Mouse (Mus musculus) MEL (cell line): ENCODE data around the gene Traf2. TPM values are rescaled to one million over a fixed set of nuclear protein-coding genes. Genes with fewer than 3 reads are reported as not detected.

Experiments used
- DNase-seq: peaks from one replicate; pipeline ENCODE4 v3.0.0; 2011; ENCODE audit warnings: low read depth, low spot score
- H3K27ac ChIP-seq: 2 replicates; pipeline ENCODE4 v1.5.1; 2012; ENCODE audit warnings: low read depth, mild to moderate bottlenecking, control low read depth, low read length, moderate library complexity; ENCODE audit not compliant: control insufficient read depth
- H3K27me3 ChIP-seq, 2 experiments: fragments of 150-350 bp in 1 of 2; sonication (generic) in 1 of 2; 2 replicates each; pipeline ENCODE4 v1.6.1; 2012; ENCODE audit warnings: low read length in 2 of 2, mild to moderate bottlenecking in 2 of 2, improper control_type of control experiment in 1 of 2, moderate library complexity in 1 of 2; ENCODE audit not compliant: insufficient read depth in 2 of 2, control insufficient read depth in 1 of 2
- H3K36me3 ChIP-seq, 2 experiments: 2 replicates each; pipeline ENCODE4 v1.6.1; 2012 to 2014; ENCODE audit warnings: low read length in 2 of 2, improper control_type of control experiment in 1 of 2, inconsistent platforms in 1 of 2, mild to moderate bottlenecking in 1 of 2; ENCODE audit not compliant: insufficient read depth in 2 of 2, control insufficient read depth in 1 of 2
- H3K4me1 ChIP-seq, 2 experiments: fragments of 150-350 bp in 1 of 2; sonication (generic) in 1 of 2; 2 replicates each; pipeline ENCODE4 v1.6.1; 2012; ENCODE audit warnings: low read length in 2 of 2, improper control_type of control experiment in 1 of 2, mild to moderate bottlenecking in 1 of 2; ENCODE audit not compliant: insufficient read depth in 2 of 2, control insufficient read depth in 1 of 2
- H3K4me3 ChIP-seq, 2 experiments: fragments of 150-350 bp in 1 of 2; sonication (generic) in 1 of 2; 2 replicates each; pipeline ENCODE4 v1.5.1; 2012; ENCODE audit warnings: low read depth in 2 of 2, low read length in 2 of 2, mild to moderate bottlenecking in 2 of 2, moderate library complexity in 2 of 2, control low read depth in 1 of 2, improper control_type of control experiment in 1 of 2; ENCODE audit not compliant: control insufficient read depth in 1 of 2, insufficient read depth in 1 of 2
- H3K79me2 ChIP-seq: 2 replicates; pipeline ENCODE4 v1.6.1; 2012; ENCODE audit warnings: mild to moderate bottlenecking, low read length, moderate library complexity; ENCODE audit not compliant: control insufficient read depth, poor library complexity, insufficient read depth
- H3K9ac ChIP-seq: 2 replicates; pipeline ENCODE4 v1.6.1; 2012; ENCODE audit warnings: low read depth, mild to moderate bottlenecking, control low read depth, low read length, moderate library complexity; ENCODE audit not compliant: control insufficient read depth, poor library complexity, severe bottlenecking
- H3K9me3 ChIP-seq: fragments of 150-350 bp; sonication (generic); replicated peaks from 2 replicates; pipeline ENCODE4 v1.6.1; 2012; ENCODE audit warnings: mild to moderate bottlenecking, low read length, improper control_type of control experiment, moderate library complexity; ENCODE audit not compliant: insufficient read depth
- BHLHE40 ChIP-seq: IDR thresholded peaks from 2 replicates; pipeline ENCODE4 v1.6.1; 2012; ENCODE audit warnings: low read depth, mild to moderate bottlenecking, inconsistent platforms, low read length, improper control_type of control experiment, borderline replicate concordance
- CHD2 ChIP-seq: IDR thresholded peaks from 2 replicates; pipeline ENCODE4 v1.6.1; 2011; ENCODE audit warnings: low read length, improper control_type of control experiment
- CTCF ChIP-seq, 3 experiments: IDR thresholded peaks in 2 of 3; conservative IDR thresholded peaks in 1 of 3; 2 replicates each; pipeline ENCODE4 v1.5.1; 2011 to 2012; ENCODE audit warnings: low read length in 3 of 3, low read depth in 2 of 3, mild to moderate bottlenecking in 2 of 3, improper control_type of control experiment in 1 of 3, inconsistent platforms in 1 of 3, mixed read lengths in 1 of 3, moderate library complexity in 1 of 3; ENCODE audit not compliant: control insufficient read depth in 1 of 3, insufficient read depth in 1 of 3, poor library complexity in 1 of 3, severe bottlenecking in 1 of 3
- ELF1 ChIP-seq: IDR thresholded peaks from 2 replicates; pipeline ENCODE4 v1.6.1; 2014; ENCODE audit warnings: low read depth, mild to moderate bottlenecking, inconsistent platforms, low read length, improper control_type of control experiment, moderate library complexity
- ETS1 ChIP-seq: IDR thresholded peaks from 2 replicates; pipeline ENCODE4 v1.6.1; 2012; ENCODE audit warnings: low read depth, mild to moderate bottlenecking, inconsistent platforms, low read length, improper control_type of control experiment, moderate library complexity
- KAT2A ChIP-seq: conservative IDR thresholded peaks from 2 replicates; pipeline ENCODE4 v1.6.1; 2012; ENCODE audit warnings: low read depth, low read length, improper control_type of control experiment, inconsistent platforms
- MAFK ChIP-seq: IDR thresholded peaks from 2 replicates; pipeline ENCODE4 v1.6.1; 2011; ENCODE audit warnings: low read depth, mild to moderate bottlenecking, low read length, improper control_type of control experiment, borderline replicate concordance
- MAX ChIP-seq: IDR thresholded peaks from 2 replicates; pipeline ENCODE4 v1.6.1; 2011; ENCODE audit warnings: low read length, improper control_type of control experiment
- MYB ChIP-seq: IDR thresholded peaks from 2 replicates; pipeline ENCODE4 v1.6.1; 2011; ENCODE audit warnings: mild to moderate bottlenecking, low read depth, low read length, improper control_type of control experiment
- MYC ChIP-seq: IDR thresholded peaks from 2 replicates; pipeline ENCODE4 v1.6.1; 2011; ENCODE audit warnings: low read depth, mild to moderate bottlenecking, low read length, improper control_type of control experiment, moderate library complexity
- NRF1 ChIP-seq: IDR thresholded peaks from 2 replicates; pipeline ENCODE4 v1.6.1; 2014; ENCODE audit warnings: low read depth, mild to moderate bottlenecking, inconsistent platforms, low read length, improper control_type of control experiment, moderate library complexity; ENCODE audit not compliant: poor library complexity, insufficient read depth, severe bottlenecking
- POLR2AphosphoS2 ChIP-seq: IDR thresholded peaks from 2 replicates; pipeline ENCODE4 v1.6.1; 2011; ENCODE audit warnings: low read length, improper control_type of control experiment
- POLR2AphosphoS5 ChIP-seq: IDR thresholded peaks from 2 replicates; pipeline ENCODE4 v1.6.1; 2012; ENCODE audit warnings: low read depth, borderline replicate concordance, mild to moderate bottlenecking, inconsistent platforms, low read length, moderate library complexity, mixed read lengths
- RAD21 ChIP-seq: IDR thresholded peaks from 2 replicates; pipeline ENCODE4 v1.6.1; 2011; ENCODE audit warnings: mild to moderate bottlenecking, low read depth, low read length, improper control_type of control experiment
- SIN3A ChIP-seq: IDR thresholded peaks from 2 replicates; pipeline ENCODE4 v1.6.1; 2012; ENCODE audit warnings: low read length, improper control_type of control experiment, inconsistent platforms
- ZC3H11A ChIP-seq: IDR thresholded peaks from 2 replicates; pipeline ENCODE4 v1.6.1; 2012; ENCODE audit warnings: low read depth, mild to moderate bottlenecking, inconsistent platforms, low read length, improper control_type of control experiment
- ZKSCAN1 ChIP-seq: IDR thresholded peaks from 2 replicates; pipeline ENCODE4 v1.6.1; 2012; ENCODE audit warnings: low read depth, mild to moderate bottlenecking, inconsistent platforms, low read length, improper control_type of control experiment, moderate library complexity
- polyA plus RNA-seq, 2 experiments: library from polyadenylated mRNA; stranded (reverse) in 1 of 2; unstranded in 1 of 2; fragments of >175 nt in 1 of 2; fragments of >200 nt in 1 of 2; gene quantifications; 2 replicates each; pipeline versions ENCODE4 v1.2.1 to v1.2.4; 2012; ENCODE audit warnings: low replicate concordance in 2 of 2, low read depth in 1 of 2; ENCODE audit not compliant: insufficient read length in 2 of 2, insufficient read depth in 1 of 2, missing spikeins in 1 of 2
- total RNA-seq: library from RNA; depleted of rRNA; stranded (reverse); fragments of 300-350 nt; gene quantifications from 2 replicates; pipeline ENCODE4 v1.2.3, GENCODE M21; 2012

Gene Traf2
- total and polyA plus RNA-seq, 3 experiments = 19.9 to 28.3 TPM; not detected in 1

DNA sequence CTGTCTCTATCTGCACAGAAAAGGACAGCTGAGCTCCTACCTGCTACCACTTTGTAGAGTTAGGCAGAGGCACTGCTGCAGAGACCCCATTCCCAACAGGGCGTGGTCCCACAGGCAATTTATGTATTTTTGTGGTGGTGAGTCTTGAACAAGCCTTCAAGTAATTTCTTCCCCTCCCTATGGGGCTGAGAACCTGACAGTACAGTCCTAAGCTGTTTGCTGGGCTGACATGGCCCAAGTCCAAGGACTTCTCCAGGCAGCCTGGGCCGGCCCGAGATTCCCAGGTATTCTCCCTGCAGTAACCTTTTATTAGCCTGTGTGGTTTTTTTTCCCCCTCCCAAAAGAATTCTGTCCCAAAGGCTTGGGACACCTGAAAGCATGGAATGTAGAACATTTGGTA is 37.4 kb upstream of the Traf2 start:
- TF ChIP-seq ZKSCAN1 = no peak
- TF ChIP-seq KAT2A = no peak
- TF ChIP-seq BHLHE40 = no peak
- TF ChIP-seq POLR2AphosphoS5 = no peak
- no peak for TF ChIP-seq CTCF (IDR thresholded peaks at IDR 0.05 in 2 of 3, conservative IDR thresholded peaks at IDR 0.05 in 1 of 3; ENCODE audit: control insufficient read depth in 1 of 3, insufficient read depth in 1 of 3, low read depth in 2 of 3, low read length in 3 of 3, poor library complexity in 1 of 3, severe bottlenecking in 1 of 3)
- no peak for TF ChIP-seq CHD2
- H3K27me3 ChIP-seq = no peaks in the 10 kb centered on the region
- H3K36me3 ChIP-seq = peaks cover 3 to 7% of the 10 kb centered on the region in 2 experiments

DNA sequence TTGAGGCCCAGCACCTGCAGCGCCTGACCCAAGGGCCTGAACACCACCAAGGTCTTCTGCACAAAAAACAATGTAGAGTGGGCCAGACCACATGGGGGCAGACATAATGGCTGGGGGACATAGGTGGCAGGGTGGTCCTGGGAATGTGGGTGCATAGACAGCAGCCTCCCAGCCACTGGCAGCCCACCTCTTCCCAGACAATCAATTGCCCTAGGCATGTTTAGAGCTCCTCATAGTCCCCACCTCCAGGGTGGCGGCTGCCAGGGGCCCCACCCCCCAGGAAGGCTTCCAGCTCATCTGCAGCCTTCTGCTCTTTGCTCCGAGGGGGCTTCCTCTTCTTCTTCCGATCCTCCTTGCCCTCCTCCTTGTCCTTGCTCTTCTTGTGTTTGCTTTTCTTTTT is 36.8 kb upstream of the Traf2 start:
- Histone ChIP-seq H3K9me3 (no peaks in the 10 kb centered on the region), H3K36me3 (peaks cover 3 to 7% of the 10 kb centered on the region in 2 experiments), H3K27ac (no peak overlapping the region), H3K4me1 (peaks cover 0 to 10% of the 10 kb centered on the region in 2 experiments; a peak in 2 of 4 replicates), H3K27me3 (no peaks in the 10 kb centered on the region), H3K4me3 (no peak overlapping the region), H3K79me2 (no peaks in the 10 kb centered on the region), H3K9ac (no peak overlapping the region)
- TF ChIP-seq BHLHE40 (no peak), POLR2AphosphoS2 (no peak), SIN3A (no peak), ZC3H11A (no peak), NRF1 (no peak), MAX (no peak), MAFK (no peak), RAD21 (no peak), ELF1 (no peak), MYC (no peak), ETS1 (no peak), MYB (no peak)
- DNase-seq = no peak

More for the DNA sequence above, 37.4 kb upstream of the Traf2 start:
- no peak overlapping the region for H3K4me3 ChIP-seq
- H3K4me1 ChIP-seq = peaks cover 0 to 10% of the 10 kb centered on the region in 2 experiments; a peak in 2 of 4 replicates
- DNase-seq = no peak
- H3K27ac ChIP-seq = no peak overlapping the region
- H3K9ac ChIP-seq = no peak overlapping the region
- H3K9me3 ChIP-seq = no peaks in the 10 kb centered on the region
- H3K79me2 ChIP-seq = no peaks in the 10 kb centered on the region
